Mouse (Mus musculus): ENCODE measurements around the gene Chka. TPM values are rescaled to one million over a fixed set of nuclear protein-coding genes. Genes with fewer than 3 reads are reported as not detected.

The Chka gene
- total RNA-seq, 2 experiments from 2014 or later: 112 to 133 TPM

DNA sequence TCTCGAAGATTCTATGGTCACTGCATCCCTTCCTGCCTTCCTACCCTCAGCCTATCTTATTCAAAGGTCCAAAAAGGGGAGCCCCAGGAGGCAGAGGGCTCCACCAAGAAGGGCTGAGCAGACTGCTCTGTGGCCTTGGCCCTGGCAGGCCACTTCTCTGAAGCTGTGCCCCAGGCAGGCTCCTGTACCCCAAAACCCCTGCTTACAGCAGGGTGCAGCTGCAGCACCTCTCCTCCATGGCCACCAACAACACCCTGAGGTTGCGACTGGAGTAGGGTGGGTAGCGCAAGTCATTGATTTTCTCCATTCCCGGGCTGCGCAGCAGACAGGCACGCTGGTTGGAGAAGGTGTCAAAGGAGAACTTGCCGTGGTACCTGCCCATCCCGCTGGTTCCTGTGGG, 62.1 kb downstream of the Chka start:
- no peak for DNase-seq

DNA sequence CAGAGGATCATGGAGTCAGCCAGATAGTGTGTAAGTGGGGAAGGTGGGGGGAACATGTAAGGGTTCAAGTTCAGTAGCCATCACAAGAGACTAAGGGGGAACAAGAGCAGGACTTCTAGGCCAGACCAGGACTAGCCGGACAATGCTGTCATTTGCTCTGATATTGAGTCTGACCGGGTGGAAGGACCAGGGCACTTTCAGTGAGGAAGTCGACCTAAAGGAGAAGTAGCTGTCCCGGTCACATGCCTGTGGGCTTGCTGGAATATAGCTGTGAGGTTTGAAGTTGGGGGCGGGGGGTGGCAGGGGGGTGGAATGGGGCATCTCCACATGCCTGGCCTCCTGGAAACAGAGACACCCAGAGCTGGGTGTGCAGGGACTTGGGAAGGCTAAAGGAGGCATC, 63.0 kb downstream of the Chka start:
- DNase-seq: no peak

DNA sequence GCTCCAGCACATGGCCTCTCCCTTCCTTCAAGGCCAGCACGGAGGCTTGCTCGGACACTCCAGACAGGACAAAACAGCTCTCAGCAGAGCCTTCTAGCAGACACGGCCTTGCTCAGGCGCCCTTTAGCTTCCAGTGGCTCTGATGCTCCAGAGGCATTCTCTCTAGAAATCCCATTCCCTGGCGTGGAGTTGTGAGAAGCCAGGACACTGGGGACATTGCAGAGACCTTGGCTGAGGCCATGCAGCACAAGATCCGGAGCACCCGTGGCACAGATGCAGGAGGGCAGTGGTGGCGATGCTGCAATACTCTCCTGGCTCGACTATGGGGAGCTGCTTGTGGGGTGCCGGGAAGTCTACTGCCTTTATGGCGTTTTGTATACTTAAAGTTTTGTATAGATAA, 65.2 kb downstream of the Chka start:
- peak in 1 of 2 experiments; percentile 51 for DNase-seq

DNA sequence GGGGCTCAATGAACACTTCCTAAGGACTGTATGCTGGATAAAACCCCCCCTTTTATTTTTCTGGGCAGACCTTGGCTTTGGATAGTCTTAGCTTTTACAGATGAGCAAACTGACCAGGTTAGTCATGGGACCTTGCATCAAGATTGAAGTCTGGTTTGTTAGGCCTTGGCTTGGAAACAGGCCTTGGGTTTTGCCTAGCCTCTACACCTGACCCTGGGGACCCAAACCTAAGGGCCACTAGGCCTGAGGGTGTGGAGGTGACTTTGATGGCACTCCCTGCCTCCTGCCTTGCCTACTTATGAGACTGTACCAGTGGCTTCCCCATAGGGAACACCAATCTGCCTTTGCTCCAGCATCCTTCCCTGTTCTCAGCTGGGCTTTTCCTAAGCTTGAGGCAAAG, 68.4 kb downstream of the Chka start:
- peak in 1 of 2 experiments; percentile 50 for DNase-seq

DNA sequence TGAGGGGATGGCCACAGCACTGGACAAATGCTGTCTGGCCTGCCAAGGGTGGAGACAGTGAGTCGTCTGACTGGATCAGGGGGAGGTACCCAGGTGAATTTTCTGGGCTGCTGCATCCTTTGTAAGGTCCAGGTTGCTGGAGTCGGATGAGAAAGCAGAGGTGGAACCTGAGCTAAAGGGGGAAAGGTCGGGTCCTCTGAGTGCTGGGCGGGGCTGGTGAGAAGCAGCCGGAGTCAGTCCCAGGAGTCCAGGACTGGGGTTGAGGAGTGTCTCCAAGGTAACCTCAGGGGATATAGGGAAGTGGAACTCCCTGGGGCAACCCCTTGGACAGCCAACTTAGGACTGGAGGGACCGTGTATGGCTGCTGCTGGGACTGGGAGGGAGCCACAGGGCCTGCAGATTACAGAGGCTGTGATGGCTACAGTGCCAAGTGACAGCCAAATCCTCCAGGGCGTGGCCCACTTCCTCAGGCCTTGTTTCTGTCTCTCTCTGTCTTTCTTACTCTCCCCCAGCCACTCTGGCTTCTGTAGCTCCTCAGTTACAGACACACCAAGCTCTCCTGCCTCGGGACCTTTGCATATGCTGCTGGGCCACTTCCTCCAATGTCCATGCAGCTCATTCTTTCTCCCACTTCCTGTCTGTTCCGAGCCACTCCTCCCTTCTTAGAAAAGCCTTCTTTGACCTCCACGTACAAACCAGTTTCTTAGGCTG, 71.2 kb downstream of the Chka start:
- no peak for DNase-seq

DNA sequence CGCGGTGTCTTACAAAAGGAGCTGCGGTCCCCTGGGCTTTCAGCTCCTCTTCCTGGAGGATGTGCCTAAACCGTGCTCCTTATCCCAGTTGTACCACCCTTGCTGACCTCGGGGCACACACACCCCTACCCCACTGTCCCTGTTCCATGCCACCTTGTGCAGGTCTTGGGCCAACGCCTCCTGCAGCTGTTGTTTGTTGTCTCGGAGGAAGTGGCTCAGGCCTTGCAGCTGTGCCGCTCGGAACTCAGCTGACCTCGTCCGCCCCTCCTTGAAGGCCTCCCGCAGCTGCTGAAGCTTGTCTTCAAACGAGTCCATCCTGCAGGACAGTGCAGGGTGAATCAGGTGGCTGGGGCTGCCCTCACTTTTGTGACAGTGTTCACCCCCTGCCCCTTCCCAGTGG, 72.0 kb downstream of the Chka start:
- no peak for DNase-seq

DNA sequence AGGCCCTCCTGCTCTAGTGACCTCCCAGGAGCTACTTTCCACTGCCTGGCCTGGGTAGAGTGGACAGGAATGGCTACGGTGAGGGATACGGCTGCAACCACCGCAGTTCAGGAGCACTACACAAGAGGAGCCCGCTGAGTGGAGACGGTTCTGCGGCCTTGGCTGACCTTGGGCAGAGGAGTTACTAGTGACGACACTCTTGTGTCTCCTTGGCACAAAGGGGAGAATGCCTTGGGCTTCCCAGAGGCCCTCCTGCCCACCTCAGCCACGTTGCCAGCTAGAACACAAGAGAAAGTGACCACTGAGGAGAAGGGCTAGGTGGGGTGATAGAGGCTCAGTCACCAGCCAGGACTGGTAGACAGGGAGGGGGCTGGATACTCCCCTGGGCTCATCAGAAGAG, 72.6 kb downstream of the Chka start:
- DNase-seq: peak; percentile 73 to 75

DNA sequence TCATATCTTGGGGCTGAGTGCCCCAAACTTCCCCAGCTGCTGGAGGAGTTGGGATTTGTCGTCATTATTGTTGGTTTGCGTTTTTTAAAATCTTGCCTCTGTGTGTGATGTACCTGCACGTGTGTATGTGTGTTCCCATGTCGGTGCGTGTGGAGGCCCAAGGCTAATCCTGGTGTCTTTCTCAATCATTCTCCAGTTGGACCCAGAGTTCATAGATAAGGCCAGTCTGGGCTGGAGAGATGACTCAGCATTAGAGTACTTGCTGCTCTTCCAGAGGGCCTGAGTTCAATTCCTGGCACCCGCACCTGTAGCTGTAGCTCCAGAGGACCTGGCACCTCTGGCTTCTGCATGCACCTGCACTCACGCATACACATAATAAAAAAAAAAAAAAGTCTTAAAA, 73.3 kb downstream of the Chka start:
- no peak for DNase-seq

DNA sequence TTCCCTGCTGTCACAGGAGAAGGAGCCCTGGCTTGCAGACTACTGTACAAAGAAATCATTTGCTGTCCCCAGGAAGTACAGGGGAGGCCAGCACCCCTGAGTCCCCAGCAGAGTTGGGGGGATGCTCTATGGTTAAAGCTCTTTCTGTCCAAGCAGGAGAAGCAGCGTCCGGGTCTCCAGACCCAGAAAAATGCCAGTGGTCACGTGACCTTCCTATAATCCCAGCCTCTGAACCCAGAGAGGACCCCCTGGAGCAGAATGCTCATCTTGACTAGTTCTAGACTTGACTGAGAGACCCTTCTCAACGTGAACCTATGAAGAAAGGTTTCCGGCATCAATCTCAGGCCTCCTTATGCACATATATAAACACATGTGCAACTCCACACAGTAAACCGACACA, 74.3 kb downstream of the Chka start:
- no peak for DNase-seq

DNA sequence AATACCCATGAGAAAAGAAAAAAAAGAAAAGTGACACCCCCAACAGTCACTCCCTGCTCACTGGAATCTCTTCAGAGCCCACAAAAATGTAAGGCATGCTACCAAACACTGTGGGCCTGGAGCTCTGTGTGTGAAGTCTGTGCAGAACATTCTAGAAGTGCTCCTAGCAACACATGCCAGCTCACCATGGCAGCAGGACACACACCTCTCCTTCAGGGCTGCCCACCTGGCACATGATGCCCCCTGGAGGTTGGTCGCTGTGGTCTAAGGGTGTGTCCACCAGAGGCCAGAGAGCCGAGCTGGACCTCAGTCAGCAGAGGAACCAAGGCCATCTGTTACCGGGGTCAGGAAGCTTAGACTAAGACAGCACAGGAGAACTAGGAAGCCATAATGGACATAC, 74.7 kb downstream of the Chka start:
- DNase-seq: no peak

DNA sequence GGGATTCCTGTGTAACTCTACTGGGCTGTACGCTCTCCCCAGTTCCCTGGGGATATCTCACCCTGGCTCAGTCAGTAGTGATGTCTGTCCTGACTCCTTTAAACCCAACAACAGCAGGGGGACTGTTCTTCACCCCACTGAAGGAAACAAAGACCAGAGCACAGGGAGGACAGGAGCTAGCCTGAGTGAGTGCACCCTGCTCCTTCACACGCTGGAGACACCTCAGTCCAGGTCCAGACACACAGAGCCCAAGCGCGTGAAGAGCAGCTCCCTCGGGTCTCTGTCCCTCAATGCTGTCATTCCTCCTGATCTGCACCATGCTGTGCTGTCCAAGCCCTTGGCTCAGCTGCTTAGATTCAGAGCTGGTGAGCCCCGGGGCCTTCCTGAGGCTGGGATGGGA, 75.1 kb downstream of the Chka start:
- no peak for DNase-seq

DNA sequence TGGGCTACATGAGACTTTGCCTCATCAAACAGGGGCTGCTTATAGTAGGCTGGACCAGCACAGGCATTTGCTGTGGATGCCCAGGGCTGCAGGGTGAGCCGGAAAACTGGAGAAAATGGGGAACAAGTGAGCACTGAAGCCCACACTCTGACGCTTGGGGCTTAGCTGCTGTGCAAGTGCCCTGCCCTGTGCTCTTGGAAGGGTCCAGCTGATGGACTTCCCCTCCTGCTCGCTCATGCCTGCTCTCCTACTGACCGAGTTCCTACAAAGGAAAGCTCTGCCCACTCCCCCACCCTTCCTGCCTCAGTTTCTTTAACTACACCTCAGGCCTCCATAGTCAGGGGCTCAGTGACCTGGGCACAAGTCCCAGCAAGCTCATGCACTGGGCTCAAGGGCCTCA, 76.4 kb downstream of the Chka start:
- no peak for DNase-seq

DNA sequence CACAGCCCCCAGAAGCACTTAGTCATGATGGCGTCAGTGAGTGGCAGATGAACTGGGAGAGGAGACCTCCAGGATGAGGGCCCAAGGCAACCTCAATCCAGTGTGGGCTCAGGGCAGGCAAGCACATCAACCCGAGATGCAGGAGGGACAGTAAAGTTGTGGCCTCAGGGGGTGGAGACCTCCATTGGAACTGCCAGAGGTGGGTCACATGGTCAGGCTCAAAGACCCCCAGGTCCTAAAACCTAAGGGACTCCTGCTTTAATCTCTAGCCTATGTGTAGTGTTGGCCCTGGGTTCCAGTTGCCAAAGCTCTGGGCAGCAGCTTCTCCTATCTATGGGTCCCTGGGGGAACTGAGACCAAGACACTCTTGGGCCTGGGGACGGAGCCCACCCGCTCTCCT, 77.2 kb downstream of the Chka start:
- DNase-seq: no peak

DNA sequence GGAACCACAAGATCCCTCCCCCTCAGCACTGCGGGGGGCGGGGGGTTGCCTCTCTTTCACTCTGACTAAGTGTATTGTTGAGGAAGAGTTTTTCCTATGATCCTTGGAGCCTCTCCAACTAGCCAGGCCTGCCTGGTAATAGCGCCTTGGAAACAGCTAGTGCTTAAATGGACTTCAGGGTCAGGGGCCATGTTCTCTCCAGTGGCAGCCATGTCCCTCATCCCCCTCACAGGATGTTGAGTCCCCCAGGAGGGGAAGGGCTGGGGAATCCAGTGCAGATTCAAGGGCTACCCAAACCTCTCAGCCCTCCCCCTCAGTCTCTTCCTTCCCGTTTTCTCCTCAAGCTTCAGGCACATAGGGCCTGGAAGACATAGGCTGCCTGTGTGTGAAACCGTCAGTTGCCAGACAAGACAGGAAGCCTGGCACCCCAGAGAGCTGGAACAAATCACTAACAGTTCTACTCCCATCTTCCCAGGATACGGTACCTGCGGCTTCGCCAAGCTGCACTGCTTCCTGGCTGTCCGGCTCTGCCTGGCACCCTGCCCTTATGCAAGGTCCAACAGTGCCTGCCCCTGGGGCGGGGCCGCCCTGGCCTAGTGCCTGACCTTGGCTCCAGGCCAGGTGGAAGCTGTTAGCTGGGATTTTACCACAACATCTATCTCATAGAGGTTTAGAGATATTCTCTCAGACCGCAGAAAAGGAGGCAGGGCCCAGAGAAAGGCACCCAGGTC, 77.8 kb downstream of the Chka start, which contains the start of gene Aldh3b1:
Gene Aldh3b1 (minus strand): TSS at position 598 of the 731 bp plus-strand sequence.
- DNase-seq: peak; percentile 98

DNA sequence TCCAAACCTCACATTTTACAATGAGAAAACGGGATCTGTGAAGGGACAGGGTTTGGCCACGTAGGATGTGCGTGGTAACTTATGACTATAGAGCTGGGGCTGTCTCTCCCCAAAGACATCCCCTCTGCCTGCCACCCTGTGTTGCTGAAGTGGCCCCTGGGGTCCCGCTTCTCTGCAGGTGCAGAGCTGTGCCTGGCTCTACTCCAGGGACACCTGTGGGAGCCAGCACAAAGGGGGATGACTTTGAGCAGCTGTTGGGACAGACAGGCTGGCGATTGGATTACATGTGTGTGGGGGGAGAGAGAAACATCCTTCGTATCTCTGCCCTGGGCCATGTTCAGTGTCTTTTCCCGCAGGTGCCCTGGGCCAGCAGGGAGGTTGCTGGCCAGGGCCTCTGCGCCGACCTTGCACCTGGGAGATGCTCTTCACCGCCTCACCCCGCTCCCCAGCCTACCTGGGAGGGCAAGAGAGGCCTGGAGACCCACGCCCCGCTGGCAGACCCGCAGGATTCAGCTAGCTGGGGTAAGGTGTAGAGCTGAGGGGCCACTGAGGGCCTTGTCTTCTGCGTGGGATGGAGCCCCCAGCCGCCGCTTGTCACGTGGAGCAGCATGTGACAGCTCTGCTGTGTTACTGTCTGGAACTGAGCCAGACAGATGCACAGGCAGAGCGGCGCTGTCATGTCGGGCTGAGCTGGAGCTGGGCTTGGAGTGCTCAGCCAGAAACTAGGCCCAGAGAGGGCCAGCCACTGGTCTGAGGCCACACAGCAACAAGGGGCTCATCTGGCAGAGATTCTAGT, 78.9 kb downstream of the Chka start:
- DNase-seq: no peak

DNA sequence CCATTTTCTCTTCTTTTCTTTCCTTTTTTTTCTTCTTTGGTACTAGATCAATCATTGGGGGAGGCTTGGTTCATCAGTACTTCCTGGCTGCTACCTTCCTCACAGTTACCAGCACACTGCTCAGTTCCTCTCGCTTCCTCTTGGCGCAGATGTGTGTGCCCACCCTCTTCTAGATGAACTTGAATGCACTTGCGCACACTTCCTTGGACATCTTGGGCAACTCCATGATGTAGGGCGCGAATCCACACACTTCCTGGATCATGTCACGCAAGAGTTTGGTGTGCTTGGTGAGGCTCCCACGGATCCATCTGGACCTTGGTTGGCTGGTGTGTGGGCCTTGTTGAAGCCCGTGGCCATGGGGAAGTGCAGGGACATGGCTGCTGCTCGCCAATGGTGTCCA, 80.1 kb downstream of the Chka start:
- no peak for DNase-seq

DNA sequence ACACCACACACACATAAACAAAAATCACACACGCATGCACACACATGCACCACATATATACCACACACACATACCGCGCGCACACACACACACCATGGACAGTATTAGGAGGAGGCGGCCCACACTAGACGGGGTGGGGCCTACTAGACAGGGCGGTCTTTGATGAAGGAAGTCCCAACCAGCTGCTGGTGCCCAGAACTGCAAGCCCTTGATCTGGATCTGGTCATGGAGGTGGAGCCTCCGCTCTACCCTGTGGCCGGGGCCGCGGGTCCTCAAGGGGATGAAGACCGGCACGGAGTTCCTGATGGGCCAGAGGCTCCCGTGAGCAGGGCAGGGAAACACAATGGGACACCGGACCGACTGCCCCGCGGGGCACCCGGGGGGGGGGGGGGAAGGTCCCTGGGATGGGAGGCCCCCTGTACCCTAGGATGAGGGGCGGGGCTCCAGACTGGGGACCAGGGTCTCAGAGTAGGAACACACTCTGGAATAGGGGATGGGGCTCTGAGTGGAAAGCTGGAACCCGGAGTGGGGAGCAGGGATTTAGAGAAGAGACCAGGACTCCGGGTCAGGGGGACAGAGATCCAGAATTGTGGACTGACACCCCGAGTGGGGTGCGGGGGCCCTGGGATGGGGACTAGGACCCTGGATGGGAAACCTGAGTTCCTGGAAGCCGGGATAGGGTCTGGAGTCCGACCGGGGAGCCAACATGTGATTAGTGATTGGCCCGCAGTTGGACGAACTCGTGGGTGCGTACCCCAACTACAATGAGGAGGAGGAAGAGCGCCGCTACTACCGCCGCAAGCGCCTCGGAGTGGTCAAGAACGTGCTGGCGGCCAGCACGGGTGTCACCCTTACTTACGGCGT, 83.7 kb downstream of the Chka start, which contains the start of gene Unc93b1:
Gene Unc93b1 (plus strand): TSS at position 155 of the 864 bp plus-strand sequence.
- DNase-seq: peak; percentile 88

DNA sequence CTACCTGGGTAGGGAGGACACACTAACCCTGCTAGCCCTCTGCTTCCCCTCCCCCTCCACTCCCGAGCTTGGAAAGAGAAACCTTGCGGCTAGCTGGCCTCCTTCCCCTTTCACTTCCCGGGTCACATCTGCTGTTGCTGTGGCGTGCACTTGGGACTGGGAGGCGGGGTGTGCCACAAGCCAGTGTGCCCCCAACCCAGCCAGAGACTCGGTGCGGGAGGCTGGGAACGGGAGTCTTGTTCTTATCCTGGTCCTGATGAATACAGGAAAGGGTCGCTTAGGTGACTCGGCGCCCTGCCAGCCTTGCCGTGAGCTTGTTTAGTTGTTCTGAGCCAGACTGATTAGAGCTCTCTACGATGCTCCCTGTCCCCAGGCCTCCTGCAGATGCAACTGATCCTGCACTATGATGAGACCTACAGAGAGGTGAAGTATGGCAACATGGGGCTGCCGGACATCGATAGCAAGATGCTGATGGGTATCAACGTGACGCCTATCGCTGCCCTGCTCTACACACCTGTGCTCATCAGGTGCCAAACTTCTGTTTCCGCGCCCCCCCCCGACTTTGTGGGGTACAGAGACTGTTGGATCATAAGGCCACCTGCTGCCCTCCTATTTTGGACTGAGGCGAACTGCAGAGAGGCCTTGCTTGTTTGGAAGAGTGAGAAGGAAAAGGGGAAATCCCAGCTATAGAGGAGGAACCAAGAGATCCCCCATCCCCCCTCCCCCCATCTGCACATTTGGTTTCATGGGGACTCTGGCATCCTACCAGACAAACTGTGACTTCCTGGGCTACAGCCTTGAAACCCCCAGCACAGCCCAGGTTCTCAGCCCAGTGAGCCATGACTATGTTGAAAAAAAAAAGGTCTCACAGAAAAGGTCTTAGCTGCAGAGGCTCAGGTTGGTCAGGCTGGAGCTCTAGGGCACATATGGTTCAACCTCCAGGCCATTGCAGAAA, 84.6 kb downstream of the Chka start:
- peak; percentile 75 to 84 for DNase-seq

DNA sequence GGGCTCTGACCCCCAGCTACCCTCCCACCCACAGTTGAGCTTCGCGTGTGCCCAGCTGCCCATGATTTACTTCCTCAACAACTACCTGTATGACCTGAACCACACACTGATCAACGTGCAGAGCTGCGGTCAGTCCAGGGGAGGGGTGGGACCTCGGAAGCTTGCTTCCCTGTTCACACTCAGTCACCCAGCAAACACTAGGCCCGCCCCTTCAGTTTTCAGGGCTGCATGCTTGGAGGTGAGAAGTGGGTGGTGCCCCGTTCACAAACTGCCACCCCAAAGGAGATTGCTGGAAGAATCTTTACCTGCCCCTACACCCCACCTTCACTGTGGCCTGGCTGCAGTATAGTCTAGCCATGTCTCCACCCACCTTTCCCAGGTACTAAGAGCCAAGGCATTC, 90.7 kb downstream of the Chka start:
- no peak for DNase-seq

DNA sequence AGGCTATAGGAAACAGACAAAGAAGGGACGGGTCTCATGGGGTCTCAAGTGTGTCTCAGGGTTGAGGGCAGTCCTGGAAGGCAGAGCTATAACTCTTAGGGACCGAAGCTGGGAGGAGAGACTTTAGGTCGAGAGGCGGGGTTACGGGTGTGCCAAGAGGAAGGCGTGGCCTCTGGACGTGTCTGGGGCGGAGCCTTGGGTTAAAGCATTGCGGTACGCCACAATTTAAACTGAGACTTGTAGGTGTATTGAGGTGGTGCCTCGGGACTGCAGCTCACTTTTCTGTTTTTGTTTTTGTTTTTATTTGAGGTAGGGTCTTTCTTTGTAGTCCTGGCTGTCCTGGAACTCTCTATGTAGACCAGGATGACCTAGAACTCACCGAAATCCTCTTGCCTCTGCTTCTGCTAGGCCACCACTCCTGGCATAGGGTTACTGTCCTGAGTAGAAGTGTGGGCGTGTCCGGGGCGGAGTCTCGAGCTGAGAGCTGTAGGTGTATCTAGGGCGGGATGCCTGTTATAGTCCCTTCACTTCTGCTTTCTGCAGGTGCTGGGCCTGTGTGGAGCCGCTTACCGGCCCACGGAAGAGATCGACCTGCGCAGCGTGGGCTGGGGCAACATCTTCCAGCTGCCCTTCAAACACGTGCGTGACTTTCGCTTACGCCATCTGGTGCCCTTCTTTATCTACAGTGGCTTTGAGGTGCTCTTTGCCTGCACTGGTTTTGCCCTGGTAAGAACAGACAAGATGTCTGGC, 91.6 kb downstream of the Chka start:
- peak; percentile 60 to 67 for DNase-seq

All from adrenal gland, postnatal 36 days (tissue).